Mouse (Mus musculus) left cerebral cortex, postnatal 25 days (tissue): ENCODE data around the gene Ttc23l. TPM values are rescaled to one million over a fixed set of nuclear protein-coding genes. Genes with fewer than 3 reads are reported as not detected.
"Not testable (repeated sequence)": the region's sequence is repeated elsewhere in the genome, so short reads cannot be mapped to it uniquely, and the experiment has no call there.

Source experiments
- DNase-seq, 2 experiments: peaks; one replicate each; pipeline ENCODE4 v3.0.0; 2022; ENCODE audit warnings: low spot score in 2 of 2, mixed read lengths in 1 of 2
- intact Hi-C: fragments of 180-260 bp; cut with DNase I; formaldehyde crosslinking; loops from one replicate; pipeline ENCODE4 v1.15.1; 2025
- total RNA-seq, 2 experiments: library from RNA; stranded (reverse); gene quantifications; 2 replicates each; pipeline ENCODE4 v1.2.3; 2021

The Ttc23l gene
- total RNA-seq, 2 experiments from 2014 or later, result not detected

GRCm38 (mm10) chr15:10531352-10531751 lies 27.1 kb downstream of the Ttc23l start:
- intact Hi-C loops, result no loop called here
- DNase-seq, result no peak

DNA sequence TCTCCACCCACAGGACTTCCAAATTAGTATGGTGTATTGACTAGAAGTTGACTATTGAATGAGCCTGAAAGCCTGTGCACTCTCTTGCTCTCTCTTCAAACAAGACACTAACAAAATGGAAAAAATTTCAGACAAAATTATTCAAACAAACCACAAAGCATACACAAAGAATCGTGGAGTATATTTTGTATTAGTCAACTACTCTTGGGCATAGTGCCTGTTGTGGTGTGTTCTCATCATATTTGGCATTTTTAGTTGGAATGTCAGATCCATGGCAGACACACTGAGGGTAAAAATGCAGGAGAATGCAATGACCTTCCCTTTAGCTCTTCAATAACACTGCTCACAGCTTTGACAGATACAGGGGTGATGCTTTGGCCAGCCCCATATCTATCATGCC lies 32.6 kb downstream of the Ttc23l start:
- intact Hi-C loops, result no loop called here
- DNase-seq, result no peak

GRCm38 (mm10) chr15:10515166-10515565 lies 43.3 kb downstream of the Ttc23l start:
- intact Hi-C loops, result no loop called here
- no peak for DNase-seq

GRCm38 (mm10) chr15:10506099-10506498 lies 52.4 kb downstream of the Ttc23l start:
- no peak for DNase-seq
- intact Hi-C loops, result loop anchor here (10.0 kb wide), 2 partner anchors 209 to 879 kb away; partner anchors contain the start of gene Rai14

- intact Hi-C loops, result loop anchor here (1.0 to 10.0 kb wide), 4 partner anchors 214 to 884 kb away; partner anchors contain the start of gene Rai14
Observed at GRCm38 (mm10) chr15:10500838-10501719, 57.4 kb downstream of the Ttc23l start.

DNA sequence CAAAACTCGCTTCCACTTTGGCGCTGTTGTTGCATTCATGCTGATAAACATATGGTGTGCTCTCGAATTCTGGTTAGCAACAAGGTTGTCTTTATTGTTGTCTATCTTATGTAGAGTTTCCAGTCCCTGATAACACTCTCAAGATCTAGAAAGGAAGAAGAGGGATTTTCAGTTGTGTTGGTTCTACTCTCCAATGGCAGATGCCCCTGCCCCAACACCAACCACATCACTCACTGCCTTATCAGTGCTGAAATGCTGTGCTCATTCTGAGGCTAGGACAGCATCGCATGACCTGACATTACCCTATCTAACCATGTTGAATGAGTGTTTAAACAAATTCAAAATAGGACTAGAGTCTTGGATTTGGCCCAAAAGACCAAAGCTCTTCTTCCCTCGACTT lies 58.4 kb downstream of the Ttc23l start:
- intact Hi-C loops, result loop anchor here (2.0 to 10.0 kb wide), 3 partner anchors 215 to 885 kb away; partner anchors contain the start of gene Rai14
- no peak for DNase-seq

More at GRCm38 (mm10) chr15:10500838-10501719, 57.4 kb downstream of the Ttc23l start:
- peak; percentile 63 for DNase-seq

- intact Hi-C loops, result no loop called here
- DNase-seq, result no peak
Observed at GRCm38 (mm10) chr15:10499593-10499992, 58.9 kb downstream of the Ttc23l start.

GRCm38 (mm10) chr15:10496696-10497095 lies 61.8 kb downstream of the Ttc23l start:
- intact Hi-C loops, DNase-seq: not testable (repeated sequence)

DNA sequence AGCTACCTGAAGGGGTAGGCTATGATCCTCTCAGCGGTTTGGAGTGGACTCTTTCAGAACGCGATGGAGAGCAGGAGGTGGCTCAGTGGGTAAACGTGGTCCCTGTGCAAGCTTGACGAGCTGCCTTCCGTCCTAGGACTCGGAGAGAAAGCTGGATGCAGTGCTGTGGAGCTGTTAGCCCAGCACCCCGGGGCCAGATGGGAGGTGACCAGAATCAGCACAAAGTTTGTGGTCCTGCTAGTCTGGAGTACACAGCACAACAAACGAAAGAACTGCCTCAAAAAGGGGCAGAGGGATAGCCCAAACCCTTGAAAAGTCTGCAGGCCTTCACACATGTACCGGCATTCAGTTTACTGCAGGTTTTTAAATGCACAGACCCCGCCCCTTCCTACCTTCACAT lies 62.5 kb downstream of the Ttc23l start:
- DNase-seq, result no peak
- intact Hi-C loops, result no loop called here

- DNase-seq, result peak in 1 of 2 experiments; percentile 52
- intact Hi-C loops, result no loop called here
Observed at GRCm38 (mm10) chr15:10490101-10490500, 68.4 kb downstream of the Ttc23l start.

- DNase-seq, result no peak
- intact Hi-C loops, result no loop called here
Observed at GRCm38 (mm10) chr15:10487246-10487645, 71.2 kb downstream of the Ttc23l start.

- intact Hi-C loops, result loop anchor here (1.0 kb wide), 1 partner anchor 495 kb away; the partner anchor contains the start of gene Amacr
- DNase-seq, result no peak
Observed at GRCm38 (mm10) chr15:10486365-10486839, 72.1 kb downstream of the Ttc23l start.

DNA sequence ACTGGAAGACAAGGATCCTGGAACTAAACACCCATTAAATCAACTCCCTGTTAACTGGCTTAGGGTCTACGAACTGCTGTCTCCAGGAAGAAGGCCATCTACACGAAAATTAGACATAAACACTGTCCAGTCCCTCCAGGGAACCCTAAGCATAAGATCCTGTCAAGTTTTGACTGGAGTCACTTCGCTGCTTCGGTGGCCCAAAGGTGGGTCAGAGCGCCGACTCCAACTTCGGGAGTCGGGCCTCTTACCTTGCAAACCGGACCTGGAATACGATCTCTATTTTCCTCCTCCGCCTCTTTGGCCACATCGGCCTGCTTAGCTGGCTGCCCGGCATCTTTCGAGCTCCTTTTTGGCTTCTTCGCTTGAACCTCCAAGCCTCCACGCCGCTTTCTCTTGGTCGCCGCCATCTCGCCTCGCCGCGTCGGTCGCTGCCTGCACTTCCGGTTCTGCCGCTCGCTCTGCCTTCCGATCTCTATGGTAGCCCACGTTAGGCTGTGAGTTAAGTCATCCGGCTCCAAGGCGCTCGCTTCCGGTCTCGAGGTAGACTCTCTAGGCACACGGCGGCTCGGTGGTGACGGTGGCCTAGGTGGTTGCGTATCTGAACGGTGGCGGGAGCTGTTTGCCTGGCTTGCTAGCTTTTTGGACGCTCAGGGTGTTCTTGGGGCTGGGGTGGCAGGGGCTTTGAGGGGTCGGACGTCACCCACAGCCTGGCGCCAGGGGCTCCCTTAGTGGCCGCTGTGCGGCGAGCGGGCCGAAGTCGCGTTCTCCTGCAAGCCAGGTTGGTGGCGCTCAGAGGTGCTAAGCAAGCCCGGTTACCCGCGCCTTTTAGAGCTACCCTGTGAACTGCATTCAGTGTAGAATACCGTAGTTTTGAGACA lies 72.7 kb downstream of the Ttc23l start, which contains the start of the genes Brix1 and Rad1:
Brix1 (minus strand) TSS at position 464 of the 881 bp plus-strand sequence.
Rad1 (plus strand) TSS at position 535 of the 881 bp plus-strand sequence.
- peak; percentile 96 to 98 for DNase-seq
- intact Hi-C loops, result loop anchor here (1.0 kb wide), 1 partner anchor 496 kb away; the partner anchor contains the start of gene Amacr

DNA sequence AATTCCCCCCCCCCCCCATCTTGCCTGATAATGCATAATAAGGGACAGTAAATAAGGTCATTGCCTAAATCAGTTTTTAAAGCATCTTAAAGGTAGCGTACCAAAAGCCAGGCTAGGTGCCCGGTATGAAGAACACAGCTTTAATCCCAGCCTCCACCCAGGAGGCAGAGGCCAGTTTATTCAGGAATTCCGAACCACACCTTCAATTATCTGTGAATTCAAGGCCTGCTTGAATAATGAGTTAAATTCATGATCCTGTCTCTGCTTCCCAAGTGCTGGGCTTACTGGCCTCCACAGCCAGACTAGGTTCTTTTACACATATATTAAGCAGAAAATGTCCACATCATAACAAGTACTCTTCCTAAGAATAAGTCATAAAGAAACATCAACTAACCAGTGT lies 87.5 kb downstream of the Ttc23l start:
- intact Hi-C loops, result no loop called here
- no peak for DNase-seq

DNA sequence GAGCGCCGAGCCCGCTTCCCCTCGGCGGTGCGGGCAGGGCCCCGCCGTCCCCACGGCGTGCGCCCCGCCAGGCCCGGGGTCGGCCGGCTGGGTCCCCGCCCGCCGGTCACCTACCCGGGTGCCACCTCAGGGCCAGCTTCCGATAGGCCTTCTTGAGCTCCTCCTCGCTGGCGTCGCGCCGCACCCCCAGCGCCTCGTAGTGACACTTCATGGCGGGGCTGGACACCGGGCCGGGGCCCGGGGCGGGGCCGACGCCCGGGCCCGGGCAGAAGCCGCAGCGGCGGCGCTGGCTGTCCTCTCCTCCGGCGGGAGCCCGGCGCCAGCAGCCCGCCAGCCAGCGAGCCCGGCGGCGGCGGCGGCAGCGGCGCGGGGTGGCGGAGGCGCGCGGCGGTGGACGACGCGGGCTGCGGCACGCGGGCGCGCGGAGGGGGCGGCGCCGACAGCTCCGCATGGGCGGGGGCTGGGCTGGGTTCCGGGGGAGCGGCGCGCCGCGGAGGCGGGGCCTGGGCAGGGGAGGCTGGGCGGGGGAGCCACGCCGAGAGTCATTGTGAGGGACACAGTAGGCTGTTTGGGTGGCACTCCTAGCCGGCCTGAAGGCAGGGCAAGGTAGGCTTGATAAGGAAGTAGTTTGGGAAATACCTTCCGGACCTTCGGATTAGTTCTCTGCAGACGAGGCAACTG lies 88.2 kb downstream of the Ttc23l start, which contains the start of gene Dnajc21:
Dnajc21 (minus strand) TSS at position 366 of the 681 bp plus-strand sequence.
- intact Hi-C loops, result no loop called here
- DNase-seq, result peak; percentile 70 to 73

DNA sequence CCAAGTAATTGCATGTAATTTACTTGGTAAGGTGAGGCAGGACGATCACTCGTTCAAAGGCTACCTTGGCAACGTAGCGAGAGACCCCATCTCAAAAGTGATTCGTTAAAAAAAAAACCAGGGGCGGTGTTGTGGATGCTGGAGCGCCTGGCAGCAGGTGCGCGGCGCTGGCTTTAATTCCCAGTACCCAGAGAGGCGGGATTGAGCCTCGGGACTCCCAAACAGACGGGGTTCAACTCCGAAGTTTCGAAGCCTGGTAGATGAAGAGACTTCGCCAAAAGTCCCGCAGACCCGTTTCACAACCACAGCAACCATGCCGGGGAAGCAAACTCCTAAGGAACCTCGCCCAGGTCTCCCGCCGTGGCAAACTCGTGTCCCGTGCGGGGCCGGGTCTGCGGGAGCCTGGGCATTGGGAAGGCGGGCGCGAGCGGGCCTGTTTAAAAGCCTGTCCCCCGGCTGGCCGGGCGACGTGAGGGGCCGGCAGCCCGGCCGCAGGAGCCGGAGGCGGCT lies 88.8 kb downstream of the Ttc23l start:
- DNase-seq, result peak; percentile 13 to 38
- intact Hi-C loops, result no loop called here

DNA sequence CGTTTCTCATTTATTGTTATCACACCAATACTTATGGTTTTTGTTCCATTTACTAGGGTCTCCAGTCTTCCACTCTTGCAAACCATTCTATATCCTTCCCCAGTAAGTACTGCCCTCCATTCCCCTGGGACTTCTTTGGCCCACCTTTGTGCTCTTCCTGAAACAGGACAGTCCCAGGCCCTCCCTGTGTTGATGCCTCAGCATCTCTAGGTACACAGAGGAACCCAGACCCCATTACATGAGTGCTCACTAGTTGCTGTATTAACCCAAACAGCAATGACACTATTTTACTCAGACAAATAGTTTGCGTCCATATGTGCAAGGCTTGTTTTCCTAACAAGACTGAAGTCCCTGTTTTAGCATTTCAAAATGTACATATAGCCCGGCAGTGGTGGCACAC lies 89.7 kb downstream of the Ttc23l start:
- DNase-seq, result no peak
- intact Hi-C loops, result no loop called here

DNA sequence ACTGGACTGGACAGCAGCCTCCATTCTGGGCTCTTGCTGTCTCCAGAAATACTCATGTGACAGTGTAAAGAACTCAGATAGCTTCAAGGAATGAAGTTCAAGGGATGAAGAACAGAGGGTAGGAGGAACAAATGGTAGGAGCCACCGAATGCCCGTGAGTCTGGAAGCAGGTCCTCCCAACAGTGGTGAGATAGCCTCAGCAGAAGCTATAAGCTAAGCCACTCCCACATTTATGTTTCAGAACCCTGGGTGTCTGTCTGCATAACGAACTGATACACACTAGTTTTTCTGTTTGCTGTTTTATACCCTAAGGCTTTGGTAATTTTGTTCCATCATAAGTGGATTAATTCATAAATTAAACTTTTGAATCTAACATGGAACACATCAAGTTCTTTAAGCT lies 93.8 kb downstream of the Ttc23l start:
- DNase-seq, result no peak
- intact Hi-C loops, result loop anchor here (5.0 kb wide), 1 partner anchor 52 kb away; no protein-coding TSS in a partner anchor

GRCm38 (mm10) chr15:10463555-10463954 lies 94.9 kb downstream of the Ttc23l start:
- intact Hi-C loops, result loop anchor here (5.0 kb wide), 1 partner anchor 51 kb away; no protein-coding TSS in a partner anchor
- peak; percentile 20 to 79 for DNase-seq
